Mouse (Mus musculus) forebrain, embryonic 15.5 days (tissue): Measurements from ENCODE around the gene Cldn8. TPM values are rescaled to one million over a fixed set of nuclear protein-coding genes. Genes with fewer than 3 reads are reported as not detected.

Experiments
- ATAC-seq: fragments of 200-750 bp; cut with Nextera tagmentation; replicated peaks from 2 replicates; pipeline ENCODE4 v1.8.0; 2017; ENCODE audit warnings: mild to moderate bottlenecking, moderate TSS enrichment, moderate library complexity
- H3K27ac ChIP-seq: fragments of 300-500 bp; sonication (generic); replicated peaks from 2 replicates; pipeline ENCODE4 v1.5.1; 2015; ENCODE audit warnings: mild to moderate bottlenecking, inconsistent platforms
- H3K27me3 ChIP-seq: fragments of 300-500 bp; sonication (generic); 2 replicates; pipeline ENCODE4 v1.6.1; 2015; ENCODE audit warnings: inconsistent platforms
- H3K36me3 ChIP-seq: fragments of 300-500 bp; sonication (generic); 2 replicates; pipeline ENCODE4 v1.6.1; 2015; ENCODE audit warnings: mild to moderate bottlenecking, inconsistent platforms
- H3K4me1 ChIP-seq: fragments of 300-500 bp; sonication (generic); 2 replicates; pipeline ENCODE4 v1.6.1; 2015; ENCODE audit warnings: inconsistent platforms
- H3K4me2 ChIP-seq: fragments of 300-500 bp; sonication (generic); replicated peaks from 2 replicates; pipeline ENCODE4 v1.6.1; 2015; ENCODE audit warnings: mild to moderate bottlenecking, inconsistent platforms
- H3K4me3 ChIP-seq: fragments of 300-500 bp; sonication (generic); 2 replicates; pipeline ENCODE4 v1.5.1; 2015; ENCODE audit warnings: mild to moderate bottlenecking, inconsistent platforms
- H3K9ac ChIP-seq: fragments of 300-500 bp; sonication (generic); replicated peaks from 2 replicates; pipeline ENCODE4 v1.6.1; 2015; ENCODE audit warnings: mild to moderate bottlenecking, inconsistent platforms
- H3K9me3 ChIP-seq: fragments of 300-500 bp; sonication (generic); 2 replicates; pipeline ENCODE4 v1.6.1; 2016; ENCODE audit warnings: inconsistent platforms
- WGBS: fragments of 180-500 bp; shearing (Covaris S2); methylation state at CpG from one replicate; pipeline ENCODE4 v1.1.7; 2015; ENCODE audit warnings: mixed read lengths; 5-methylcytosine and 5-hydroxymethylcytosine counted together
- polyA plus RNA-seq: library from polyadenylated mRNA; unstranded; fragments of >200 nt; fragmentation: Nextera tagmentation; extraction: Ambion mirVana; gene quantifications from 2 replicates; pipeline ENCODE4 v1.2.1, GENCODE M21; 2015

Gene Cldn8
- not detected in 2 replicates for polyA plus RNA-seq

DNA sequence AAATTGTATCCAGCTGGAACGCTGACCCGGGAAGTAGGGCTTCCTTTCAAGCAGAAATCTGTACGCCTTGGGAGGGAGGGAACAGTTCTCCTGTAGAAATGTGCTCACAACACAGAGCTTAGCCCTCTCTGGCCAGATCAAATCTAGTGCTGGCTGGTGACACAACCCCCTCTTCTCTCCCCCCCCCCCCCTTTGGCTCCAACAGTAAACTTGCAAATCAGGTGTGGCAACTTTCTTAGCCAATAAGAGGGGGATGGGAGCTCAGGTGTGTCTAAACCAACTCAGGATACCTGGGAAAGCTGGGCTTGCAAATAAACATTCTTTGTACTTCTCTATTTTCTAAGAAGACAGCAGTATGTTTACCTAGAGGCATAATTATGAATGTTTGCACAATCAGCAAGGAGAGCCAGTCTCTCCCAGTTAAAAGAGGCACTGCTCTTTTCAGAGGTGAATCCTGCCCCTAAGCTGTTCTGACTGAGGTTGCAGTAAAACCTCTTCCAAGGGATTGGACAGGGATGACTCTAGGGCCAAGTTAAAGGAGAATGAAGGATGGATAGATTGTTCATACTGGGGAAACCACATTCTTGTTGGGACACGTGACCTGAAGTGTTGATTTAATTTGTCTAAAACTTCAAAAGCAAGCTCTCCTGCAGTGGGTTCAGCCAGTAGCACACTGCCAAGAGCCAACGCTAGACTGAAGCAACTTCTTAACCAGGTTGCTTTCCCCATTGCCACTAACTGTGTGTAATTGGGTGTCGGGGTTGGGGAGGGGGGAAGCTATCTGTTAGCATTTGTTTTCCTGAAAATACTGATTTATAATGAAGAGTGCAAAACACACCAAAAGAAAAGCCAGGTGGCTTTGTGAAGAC is at the start of gene Cldn8:
Cldn8 (minus strand) TSS at position 139 of the 869 bp plus-strand sequence.
- Histone ChIP-seq H3K36me3 (no peaks in the 10 kb centered on the region), H3K9ac (no peak within 1 kb of the TSS), H3K4me1 (peaks cover 4% of the 10 kb centered on the region; the same call in 1 of the 2 replicates), H3K4me3 (no peak within 1 kb of the TSS), H3K4me2 (no peak within 1 kb of the TSS), H3K27me3 (no peaks in the 10 kb centered on the region), H3K9me3 (no peaks in the 10 kb centered on the region), H3K27ac (no peak within 1 kb of the TSS)
- ATAC-seq: no peak
- WGBS: 77% methylated on average over 6 of the region's 6 CpGs

DNA sequence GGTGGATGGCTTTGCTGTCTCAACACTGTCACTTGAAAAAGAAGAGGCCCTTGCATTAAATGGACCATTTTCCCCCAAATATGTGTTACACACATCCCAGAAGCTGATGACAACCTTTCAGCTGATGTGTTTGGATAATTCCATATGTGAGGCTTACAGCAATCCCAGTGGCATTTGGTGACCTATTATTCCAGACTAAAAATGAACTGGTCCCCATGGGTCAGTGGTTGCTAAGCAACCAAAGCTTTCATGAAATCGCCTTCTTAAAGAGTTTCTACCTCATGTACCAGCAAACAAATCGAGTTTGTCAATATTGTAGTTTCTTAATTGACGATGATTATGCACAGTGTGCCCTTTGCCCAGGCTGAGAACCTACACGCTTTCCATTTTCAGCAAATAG is 49.7 kb upstream of the Cldn8 start:
- WGBS: 61% methylated on average over 4 of the region's 4 CpGs
- ATAC-seq: no peak
- H3K27me3 ChIP-seq: no peaks in the 10 kb centered on the region
- H3K27ac ChIP-seq: no peak overlapping the region
- H3K9me3 ChIP-seq: no peaks in the 10 kb centered on the region
- H3K4me1 ChIP-seq: no peaks in the 10 kb centered on the region
- no peak overlapping the region for H3K4me3 ChIP-seq
- no peak overlapping the region for H3K9ac ChIP-seq
- H3K36me3 ChIP-seq: no peaks in the 10 kb centered on the region
- no peak overlapping the region for H3K4me2 ChIP-seq

DNA sequence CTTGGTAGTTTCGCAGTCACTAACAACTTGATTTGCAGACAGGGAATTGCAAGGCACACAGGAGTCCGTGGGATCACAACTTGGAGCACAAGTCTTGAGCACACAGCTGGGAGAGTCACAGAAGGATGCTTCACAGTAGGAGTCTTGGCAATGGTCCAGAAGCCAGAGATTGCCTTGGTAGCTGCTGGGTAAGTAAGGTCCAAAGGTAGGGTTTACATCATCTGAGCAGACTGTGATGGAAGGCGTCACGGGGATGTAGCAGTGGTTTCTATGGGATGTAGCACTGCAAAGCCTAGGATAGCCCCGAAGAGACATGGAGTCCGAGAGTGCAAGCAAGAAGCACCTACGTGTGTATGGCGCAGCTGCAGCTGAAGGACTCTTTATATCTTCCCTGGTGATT is 48.9 kb upstream of the Cldn8 start, which contains the start of gene Krtap24-1:
Krtap24-1 (minus strand) TSS at position 358 of the 400 bp plus-strand sequence.
- Histone ChIP-seq H3K36me3 (no peaks in the 10 kb centered on the region), H3K9me3 (no peaks in the 10 kb centered on the region), H3K4me1 (no peaks in the 10 kb centered on the region), H3K9ac (no peak within 1 kb of the TSS), H3K4me3 (no peak within 1 kb of the TSS), H3K27ac (no peak within 1 kb of the TSS), H3K27me3 (no peaks in the 10 kb centered on the region), H3K4me2 (no peak within 1 kb of the TSS)
- WGBS: 93% methylated on average over 8 of the region's 8 CpGs
- ATAC-seq: no peak

DNA sequence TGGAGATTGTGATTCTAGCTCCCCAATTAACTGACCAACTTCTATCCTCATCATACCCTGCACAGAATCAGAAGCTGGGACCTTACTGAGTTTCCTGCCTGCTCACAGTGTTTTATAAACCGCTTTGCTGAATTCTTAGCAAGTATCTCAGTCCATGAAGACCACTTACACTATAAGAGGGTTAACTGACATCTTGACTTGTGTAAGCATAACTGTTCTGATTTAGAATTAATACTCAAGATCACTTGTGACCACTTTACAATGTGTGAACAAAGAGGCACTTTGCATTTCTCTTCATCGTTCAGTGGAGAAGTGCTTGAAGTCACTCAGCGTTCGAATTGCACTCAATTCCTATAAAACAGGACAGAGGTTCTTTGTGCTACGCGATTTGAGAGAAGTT is 41.6 kb upstream of the Cldn8 start:
- no peak overlapping the region for H3K27ac ChIP-seq
- no peaks in the 10 kb centered on the region for H3K4me1 ChIP-seq
- ATAC-seq: no peak
- no peaks in the 10 kb centered on the region for H3K36me3 ChIP-seq
- H3K9ac ChIP-seq: no peak overlapping the region
- H3K27me3 ChIP-seq: no peaks in the 10 kb centered on the region
- 75% methylated on average over 6 of the region's 6 CpGs for WGBS
- no peak overlapping the region for H3K4me2 ChIP-seq
- H3K9me3 ChIP-seq: no peaks in the 10 kb centered on the region
- H3K4me3 ChIP-seq: no peak overlapping the region

DNA sequence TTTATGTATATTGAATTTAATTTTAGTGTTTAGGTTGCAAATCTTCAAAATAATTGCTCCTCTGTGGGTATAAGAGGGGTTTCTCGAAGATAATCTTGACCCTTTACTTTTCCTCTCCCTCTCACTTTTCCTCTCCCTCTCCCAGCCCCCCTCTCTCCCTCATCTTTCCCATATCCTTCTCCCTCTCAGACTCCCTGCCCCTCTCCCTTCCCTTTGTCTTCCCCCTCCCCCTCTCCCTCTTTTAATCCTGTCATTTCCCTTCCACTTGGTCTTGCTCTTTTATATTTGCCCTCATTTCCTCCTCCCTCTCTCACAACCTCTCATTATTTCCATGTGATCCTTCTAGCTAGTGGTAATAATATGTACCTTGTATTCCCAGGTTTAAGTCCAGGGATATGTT is 39.5 kb upstream of the Cldn8 start:
- Histone ChIP-seq H3K4me1 (no peaks in the 10 kb centered on the region), H3K9ac (no peak overlapping the region), H3K36me3 (no peaks in the 10 kb centered on the region), H3K27ac (no peak overlapping the region), H3K4me3 (no peak overlapping the region), H3K4me2 (no peak overlapping the region), H3K9me3 (no peaks in the 10 kb centered on the region), H3K27me3 (no peaks in the 10 kb centered on the region)
- no peak for ATAC-seq
- WGBS: 21% methylated on average over 1 of the region's 1 CpGs

DNA sequence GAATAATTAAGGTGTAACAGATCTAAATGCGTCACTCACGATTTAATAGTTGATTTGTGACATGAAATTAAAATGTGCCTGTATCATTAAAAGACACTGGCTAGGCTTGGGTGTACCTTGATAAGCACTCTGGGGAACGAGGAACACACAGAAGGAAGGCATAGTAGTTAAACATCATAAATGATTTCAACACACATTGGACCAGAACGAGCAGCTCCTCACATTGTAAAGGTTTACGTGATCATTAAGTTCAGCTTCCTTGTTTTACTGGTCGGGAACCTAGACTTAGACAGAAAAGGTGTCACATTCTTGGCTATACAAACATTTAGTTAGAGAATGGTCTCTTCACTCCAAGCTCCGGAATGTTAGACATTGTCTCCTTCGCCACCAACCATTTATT is 37.3 kb upstream of the Cldn8 start:
- Histone ChIP-seq H3K4me1 (no peaks in the 10 kb centered on the region), H3K9ac (no peak overlapping the region), H3K27ac (no peak overlapping the region), H3K4me3 (no peak overlapping the region), H3K27me3 (no peaks in the 10 kb centered on the region), H3K36me3 (no peaks in the 10 kb centered on the region), H3K9me3 (no peaks in the 10 kb centered on the region), H3K4me2 (no peak overlapping the region)
- 84% methylated on average over 8 of the region's 8 CpGs for WGBS
- ATAC-seq: no peak

DNA sequence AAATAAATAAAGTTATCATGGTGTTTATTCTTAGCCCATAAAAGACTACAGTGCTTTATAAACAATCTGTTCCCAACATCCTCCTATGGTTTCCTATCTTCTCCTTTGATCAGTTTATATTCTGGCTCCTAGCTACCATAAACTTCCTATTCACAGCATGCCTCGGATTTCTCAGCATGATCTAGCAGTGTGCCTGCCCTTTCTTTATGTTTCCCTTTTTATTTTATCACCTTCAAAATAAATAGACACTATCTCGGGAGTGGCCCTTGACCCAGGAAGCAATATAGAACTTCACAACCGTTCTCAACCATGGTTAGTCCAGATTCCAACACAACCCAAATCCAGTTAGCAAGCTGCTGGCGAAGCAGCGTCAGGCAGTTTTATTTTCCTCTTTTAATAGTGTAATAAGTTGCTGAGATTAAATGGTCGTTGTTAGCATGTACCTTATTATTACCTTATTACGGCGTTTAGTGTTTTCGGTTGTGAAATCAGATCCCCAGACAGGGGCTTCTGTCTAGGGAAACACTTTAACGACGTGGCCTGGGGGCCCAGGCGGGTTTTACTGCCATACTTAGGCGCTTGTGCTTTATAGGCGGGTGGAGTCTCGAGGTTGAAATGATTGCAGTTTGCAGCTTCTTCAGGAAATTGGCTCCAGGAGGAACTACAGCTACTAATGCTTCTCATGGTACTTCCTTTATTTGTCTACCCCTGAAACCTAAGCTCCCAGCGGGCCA is 36.7 kb upstream of the Cldn8 start:
- no peaks in the 10 kb centered on the region for H3K4me1 ChIP-seq
- 57% methylated on average over 16 of the region's 16 CpGs for WGBS
- H3K9me3 ChIP-seq: no peaks in the 10 kb centered on the region
- H3K36me3 ChIP-seq: no peaks in the 10 kb centered on the region
- H3K4me2 ChIP-seq: no peak overlapping the region
- H3K4me3 ChIP-seq: no peak overlapping the region
- ATAC-seq: no peak
- no peak overlapping the region for H3K27ac ChIP-seq
- no peak overlapping the region for H3K9ac ChIP-seq
- no peaks in the 10 kb centered on the region for H3K27me3 ChIP-seq

DNA sequence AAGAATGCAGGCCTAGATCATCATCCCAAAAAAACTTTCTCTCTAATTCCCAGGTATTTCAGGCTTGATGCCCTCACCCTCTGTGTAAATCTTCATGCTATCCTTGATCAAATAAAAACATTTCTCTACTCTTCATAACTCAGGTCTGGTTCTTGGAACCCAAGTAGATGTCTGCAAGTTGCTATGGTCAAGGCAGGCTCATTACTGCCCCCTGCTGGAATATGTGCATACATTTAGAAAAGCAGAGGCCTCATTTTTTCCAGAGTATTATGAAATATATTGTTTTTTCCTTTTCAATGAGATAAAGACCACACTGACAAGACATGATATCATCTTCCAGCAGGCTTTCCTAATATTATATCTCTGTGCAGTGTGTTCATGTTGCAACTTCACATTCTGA is 29.8 kb upstream of the Cldn8 start:
- no peaks in the 10 kb centered on the region for H3K9me3 ChIP-seq
- H3K4me1 ChIP-seq: no peaks in the 10 kb centered on the region
- H3K4me3 ChIP-seq: no peak overlapping the region
- no peaks in the 10 kb centered on the region for H3K36me3 ChIP-seq
- no peak overlapping the region for H3K4me2 ChIP-seq
- no peak overlapping the region for H3K27ac ChIP-seq
- ATAC-seq: no peak
- no peaks in the 10 kb centered on the region for H3K27me3 ChIP-seq
- H3K9ac ChIP-seq: no peak overlapping the region

DNA sequence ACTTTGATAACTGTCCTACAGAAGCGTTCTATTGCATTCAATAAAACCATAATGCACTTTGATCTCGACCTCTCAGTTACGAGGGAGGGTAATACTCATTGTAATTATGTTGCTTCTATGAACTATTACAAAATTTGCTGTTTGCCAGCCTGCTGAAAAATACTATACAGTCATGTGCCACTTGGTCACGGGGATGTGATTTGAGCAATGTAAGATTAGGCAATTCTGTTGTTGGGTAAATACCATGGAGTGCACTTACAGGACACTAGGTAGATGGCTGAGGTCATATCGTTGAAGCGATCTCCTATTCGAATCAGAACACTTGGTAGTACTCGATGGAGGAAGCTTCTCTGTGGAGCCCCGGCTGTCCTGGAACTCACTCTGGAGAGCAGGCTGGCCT is 20.4 kb upstream of the Cldn8 start:
- Histone ChIP-seq H3K9ac (no peak overlapping the region), H3K4me1 (no peaks in the 10 kb centered on the region), H3K9me3 (no peaks in the 10 kb centered on the region), H3K4me2 (no peak overlapping the region), H3K27ac (no peak overlapping the region), H3K36me3 (no peaks in the 10 kb centered on the region), H3K4me3 (no peak overlapping the region), H3K27me3 (no peaks in the 10 kb centered on the region)
- ATAC-seq: no peak
- WGBS: 92% methylated on average over 9 of the region's 9 CpGs

DNA sequence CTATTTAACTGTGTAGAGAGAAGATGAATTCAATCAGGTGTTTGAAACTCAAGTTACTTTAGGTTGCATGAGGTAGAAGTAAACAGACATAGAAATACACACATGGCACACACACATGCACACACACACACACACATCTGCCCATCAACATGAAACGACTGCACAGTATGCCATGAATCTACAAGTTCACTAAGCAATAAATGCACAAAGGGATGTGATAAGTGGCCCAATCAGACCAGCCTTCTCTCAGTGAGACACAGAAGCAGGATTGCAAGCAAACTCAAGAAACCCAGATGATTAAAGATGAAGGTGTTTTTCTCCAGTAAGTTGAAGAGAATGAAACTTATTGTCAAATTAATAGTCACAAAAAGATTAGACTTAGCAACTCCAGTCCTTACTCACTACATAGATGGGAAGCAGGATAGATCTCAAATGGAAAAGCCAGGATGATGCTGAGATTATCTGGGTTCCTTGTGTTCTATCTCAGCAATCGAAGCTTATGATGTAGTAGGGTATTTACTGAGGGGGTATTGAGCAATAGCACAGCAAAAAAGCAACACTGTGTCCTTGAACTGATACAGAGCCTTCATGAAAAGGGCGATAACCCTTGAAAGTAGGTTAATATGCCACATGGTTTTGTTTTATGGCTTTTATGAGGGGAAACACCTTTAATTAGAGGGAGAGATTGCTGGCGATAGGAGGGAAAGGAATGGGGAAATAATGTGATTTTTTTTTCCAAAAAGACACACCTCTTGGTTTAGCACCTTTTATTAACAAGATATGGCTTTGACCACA is 13.1 kb upstream of the Cldn8 start:
- Histone ChIP-seq H3K4me1 (no peaks in the 10 kb centered on the region), H3K4me2 (no peak overlapping the region), H3K36me3 (no peaks in the 10 kb centered on the region), H3K9ac (no peak overlapping the region), H3K27ac (no peak overlapping the region), H3K4me3 (no peak overlapping the region), H3K27me3 (no peaks in the 10 kb centered on the region), H3K9me3 (no peaks in the 10 kb centered on the region)
- WGBS: 78% methylated on average over 4 of the region's 4 CpGs
- ATAC-seq: no peak

DNA sequence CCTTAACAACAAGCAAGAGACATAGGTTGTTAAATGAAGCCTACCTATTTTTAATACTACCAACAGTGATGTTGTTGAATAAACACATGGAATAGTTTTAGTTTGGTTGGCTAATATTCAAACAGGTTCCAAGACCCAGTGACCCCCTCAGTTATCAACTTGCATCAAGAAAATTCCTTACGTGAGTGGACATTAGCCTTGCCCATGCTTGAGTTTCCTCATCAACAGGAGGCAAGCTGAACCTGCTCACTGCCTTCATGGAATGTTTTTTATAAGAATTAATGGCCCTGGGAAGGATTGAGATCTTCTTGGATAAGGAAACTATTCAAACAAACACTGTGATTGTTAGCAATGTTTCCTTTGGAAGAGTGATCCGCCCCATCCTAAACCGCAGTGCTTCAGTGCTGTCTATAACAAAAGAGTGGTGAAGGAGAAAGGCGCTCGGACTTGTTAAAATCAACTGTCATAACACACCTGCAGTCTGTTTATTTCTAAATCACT is 10.0 kb upstream of the Cldn8 start:
- WGBS: 83% methylated on average over 5 of the region's 5 CpGs
- H3K27ac ChIP-seq: no peak overlapping the region
- H3K4me2 ChIP-seq: no peak overlapping the region
- no peak for ATAC-seq
- H3K36me3 ChIP-seq: no peaks in the 10 kb centered on the region
- H3K4me3 ChIP-seq: no peak overlapping the region
- no peaks in the 10 kb centered on the region for H3K27me3 ChIP-seq
- no peaks in the 10 kb centered on the region for H3K4me1 ChIP-seq
- no peaks in the 10 kb centered on the region for H3K9me3 ChIP-seq
- no peak overlapping the region for H3K9ac ChIP-seq

DNA sequence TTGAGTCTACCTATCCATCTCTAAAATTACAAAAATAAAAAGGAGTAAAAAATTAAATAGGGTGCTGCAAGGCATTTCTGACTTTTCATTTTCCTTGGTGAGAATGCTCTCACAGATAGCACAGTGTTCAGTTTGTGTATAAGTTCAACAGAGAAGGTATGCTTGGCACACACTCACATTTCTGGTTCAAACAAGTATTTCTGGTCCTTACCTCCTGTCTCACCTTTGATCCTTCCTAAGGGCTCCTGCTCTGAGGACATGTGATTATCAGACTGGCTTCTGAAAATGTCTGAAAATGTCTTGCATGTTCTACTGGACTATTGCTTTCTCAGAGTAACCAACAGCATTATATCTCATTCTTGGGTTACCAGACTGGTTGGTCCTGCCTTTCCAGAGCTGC is 7.2 kb upstream of the Cldn8 start:
- H3K9ac ChIP-seq: no peak overlapping the region
- ATAC-seq: no peak
- no peaks in the 10 kb centered on the region for H3K9me3 ChIP-seq
- no peak overlapping the region for H3K4me2 ChIP-seq
- H3K36me3 ChIP-seq: no peaks in the 10 kb centered on the region
- H3K27me3 ChIP-seq: no peaks in the 10 kb centered on the region
- H3K4me3 ChIP-seq: no peak overlapping the region
- H3K4me1 ChIP-seq: no peaks in the 10 kb centered on the region
- no peak overlapping the region for H3K27ac ChIP-seq
